Mouse (Mus musculus) stomach, embryonic 16.5 days (tissue): ENCODE data around the gene Taldo1. TPM values are rescaled to one million over a fixed set of nuclear protein-coding genes. Genes with fewer than 3 reads are reported as not detected.

Experiments used
- ATAC-seq: fragments of 200-750 bp; cut with Nextera tagmentation; 2 replicates; pipeline ENCODE4 v1.8.0; 2017; ENCODE audit warnings: moderate number of reproducible peaks, moderate TSS enrichment; ENCODE audit not compliant: insufficient read depth, low FRiP score
- H3K27ac ChIP-seq: fragments of 300-500 bp; sonication (generic); 2 replicates; pipeline ENCODE4 v1.5.1; 2014; ENCODE audit warnings: low read length
- H3K27me3 ChIP-seq: fragments of 300-500 bp; sonication (generic); 2 replicates; pipeline ENCODE4 v1.6.1; 2014; ENCODE audit warnings: low read length, control low read depth, mixed read lengths; ENCODE audit not compliant: control insufficient read depth, insufficient read depth
- H3K36me3 ChIP-seq: fragments of 300-500 bp; sonication (generic); 2 replicates; pipeline ENCODE4 v1.6.1; 2014; ENCODE audit warnings: low read length; ENCODE audit not compliant: control insufficient read depth, insufficient read depth
- H3K4me1 ChIP-seq: fragments of 300-500 bp; sonication (generic); 2 replicates; pipeline ENCODE4 v1.6.1; 2014; ENCODE audit warnings: low read length, control low read depth, mixed read lengths; ENCODE audit not compliant: control insufficient read depth, insufficient read depth
- H3K4me2 ChIP-seq: fragments of 300-500 bp; sonication (generic); 2 replicates; pipeline ENCODE4 v1.6.1; 2014; ENCODE audit warnings: low read depth, low read length, mixed read lengths
- H3K4me3 ChIP-seq: fragments of 300-500 bp; sonication (generic); replicated peaks from 2 replicates; pipeline ENCODE4 v1.5.1; 2014; ENCODE audit warnings: mild to moderate bottlenecking, low read length
- H3K9ac ChIP-seq: fragments of 300-500 bp; sonication (generic); 2 replicates; pipeline ENCODE4 v1.6.1; 2014; ENCODE audit warnings: low read length
- H3K9me3 ChIP-seq: fragments of 300-500 bp; sonication (generic); replicated peaks from 2 replicates; pipeline ENCODE4 v1.6.1; 2016; ENCODE audit warnings: low read length, control low read depth; ENCODE audit not compliant: control insufficient read depth
- WGBS: fragments of 180-500 bp; shearing (Covaris S2); extraction: QIAGEN DNeasy Blood & Tissue Kit; methylation state at CpG from one replicate; pipeline ENCODE4 v1.1.7; 2014; 5-methylcytosine and 5-hydroxymethylcytosine counted together
- polyA plus RNA-seq: library from polyadenylated mRNA; unstranded; fragments of >200 nt; fragmentation: Nextera tagmentation; extraction: Ambion mirVana; gene quantifications from 2 replicates; pipeline ENCODE4 v1.2.1, GENCODE M21; 2015

The Taldo1 gene
- polyA plus RNA-seq, 1 experiment from 2014 or later: 399 TPM

GRCm38 (mm10) chr7:141435129-141435855 lies 43.3 kb downstream of the Taldo1 start:
- H3K27me3 ChIP-seq: no peaks in the 10 kb centered on the region
- H3K36me3 ChIP-seq: no peaks in the 10 kb centered on the region
- WGBS: 3% methylated on average over 17 of the region's 17 CpGs
- peak overlapping the region; percentile 54 for H3K4me3 ChIP-seq
- peak overlapping the region; percentile 67 for H3K4me2 ChIP-seq
- H3K9me3 ChIP-seq: no peaks in the 10 kb centered on the region
- H3K9ac ChIP-seq: peak overlapping the region; percentile 74
- peak overlapping the region; percentile 35; the same call in 1 of the 2 replicates for H3K27ac ChIP-seq
- ATAC-seq: peak; percentile 31; the same call in 1 of the 2 replicates
- peaks cover 24% of the 10 kb centered on the region for H3K4me1 ChIP-seq

GRCm38 (mm10) chr7:141435856-141436522 lies 44.0 kb downstream of the Taldo1 start:
- Histone ChIP-seq H3K4me2 (peak overlapping the region; percentile 67), H3K27ac (no peak overlapping the region), H3K9me3 (no peaks in the 10 kb centered on the region), H3K4me3 (no peak overlapping the region), H3K9ac (no peak overlapping the region), H3K27me3 (no peaks in the 10 kb centered on the region), H3K4me1 (peaks cover 29% of the 10 kb centered on the region), H3K36me3 (no peaks in the 10 kb centered on the region)
- 80% methylated on average over 9 of the region's 9 CpGs for WGBS
- no peak for ATAC-seq

GRCm38 (mm10) chr7:141436523-141436892 lies 44.5 kb downstream of the Taldo1 start:
- ATAC-seq: no peak
- peak overlapping the region; percentile 70; the same call in 1 of the 2 replicates for H3K4me3 ChIP-seq
- no peaks in the 10 kb centered on the region for H3K27me3 ChIP-seq
- WGBS: 63% methylated on average over 2 of the region's 2 CpGs
- no peaks in the 10 kb centered on the region for H3K9me3 ChIP-seq
- H3K36me3 ChIP-seq: no peaks in the 10 kb centered on the region
- H3K9ac ChIP-seq: peak overlapping the region; percentile 82
- no peak overlapping the region for H3K27ac ChIP-seq
- H3K4me2 ChIP-seq: peak overlapping the region; percentile 90
- peaks cover 30% of the 10 kb centered on the region for H3K4me1 ChIP-seq

- peak; percentile 80 for ATAC-seq
- peak within 1 kb of the TSS; percentile 82 for H3K9ac ChIP-seq
- H3K4me1 ChIP-seq: peaks cover 35% of the 10 kb centered on the region
- H3K36me3 ChIP-seq: no peaks in the 10 kb centered on the region
- no peaks in the 10 kb centered on the region for H3K9me3 ChIP-seq
- H3K27ac ChIP-seq: peak within 1 kb of the TSS; percentile 54; the same call in 1 of the 2 replicates
- no peaks in the 10 kb centered on the region for H3K27me3 ChIP-seq
- 6% methylated on average over 53 of the region's 53 CpGs for WGBS
- H3K4me2 ChIP-seq: peak within 1 kb of the TSS; percentile 90
- peak within 1 kb of the TSS; percentile 70 for H3K4me3 ChIP-seq
Measured at GRCm38 (mm10) chr7:141437178-141438120, 45.5 kb downstream of the Taldo1 start, which contains the start of gene Slc25a22. Gene Slc25a22, minus strand, starts transcription at chr7:141437892.

GRCm38 (mm10) chr7:141438201-141438968 lies 46.4 kb downstream of the Taldo1 start:
- 91% methylated on average over 12 of the region's 12 CpGs for WGBS
- Histone ChIP-seq H3K36me3 (no peaks in the 10 kb centered on the region), H3K4me1 (peaks cover 44% of the 10 kb centered on the region), H3K27ac (no peak overlapping the region), H3K4me3 (no peak overlapping the region), H3K9ac (no peak overlapping the region), H3K4me2 (no peak overlapping the region), H3K27me3 (no peaks in the 10 kb centered on the region), H3K9me3 (no peaks in the 10 kb centered on the region)
- no peak for ATAC-seq

GRCm38 (mm10) chr7:141439140-141439679 lies 47.2 kb downstream of the Taldo1 start:
- H3K4me1 ChIP-seq: peaks cover 42% of the 10 kb centered on the region
- 95% methylated on average over 10 of the region's 10 CpGs for WGBS

GRCm38 (mm10) chr7:141439811-141440210 lies 47.8 kb downstream of the Taldo1 start:
- peaks cover 37% of the 10 kb centered on the region for H3K4me1 ChIP-seq
- H3K27me3 ChIP-seq: no peaks in the 10 kb centered on the region
- ATAC-seq: no peak
- no peak overlapping the region for H3K4me2 ChIP-seq
- no peak overlapping the region for H3K9ac ChIP-seq
- no peaks in the 10 kb centered on the region for H3K36me3 ChIP-seq
- no peaks in the 10 kb centered on the region for H3K9me3 ChIP-seq
- no peak overlapping the region for H3K27ac ChIP-seq
- H3K4me3 ChIP-seq: no peak overlapping the region
- WGBS: 93% methylated on average over 11 of the region's 11 CpGs

More at GRCm38 (mm10) chr7:141439140-141439679, 47.2 kb downstream of the Taldo1 start:
- Histone ChIP-seq H3K9me3 (no peaks in the 10 kb centered on the region), H3K27me3 (no peaks in the 10 kb centered on the region), H3K4me3 (no peak overlapping the region), H3K27ac (no peak overlapping the region), H3K9ac (no peak overlapping the region), H3K36me3 (no peaks in the 10 kb centered on the region), H3K4me2 (no peak overlapping the region)
- no peak for ATAC-seq

GRCm38 (mm10) chr7:141440613-141441012 lies 48.6 kb downstream of the Taldo1 start:
- H3K9ac ChIP-seq: no peak overlapping the region
- no peak overlapping the region for H3K4me2 ChIP-seq
- no peak overlapping the region for H3K27ac ChIP-seq
- no peak overlapping the region for H3K4me3 ChIP-seq
- H3K9me3 ChIP-seq: no peaks in the 10 kb centered on the region
- H3K27me3 ChIP-seq: no peaks in the 10 kb centered on the region
- peaks cover 30% of the 10 kb centered on the region for H3K4me1 ChIP-seq
- 25% methylated on average over 6 of the region's 6 CpGs for WGBS
- no peak for ATAC-seq
- no peaks in the 10 kb centered on the region for H3K36me3 ChIP-seq
